Mouse (Mus musculus) kidney, embryonic 15.5 days (tissue): ENCODE results near the gene Gm10229. TPM values are rescaled to one million over a fixed set of nuclear protein-coding genes. Genes with fewer than 3 reads are reported as not detected.
"Not testable (repeated sequence)": the region's sequence is repeated elsewhere in the genome, so short reads cannot be mapped to it uniquely, and the experiment has no call there.

Experiments
- ATAC-seq: fragments of 200-750 bp; cut with Nextera tagmentation; replicated peaks from 2 replicates; pipeline ENCODE4 v1.8.0; 2017; ENCODE audit warnings: moderate TSS enrichment; ENCODE audit not compliant: low FRiP score
- H3K27ac ChIP-seq: fragments of 300-500 bp; sonication (generic); 2 replicates; pipeline ENCODE4 v1.5.1; 2015; ENCODE audit warnings: mild to moderate bottlenecking, inconsistent platforms
- H3K27me3 ChIP-seq: fragments of 300-500 bp; sonication (generic); 2 replicates; pipeline ENCODE4 v1.6.1; 2015; ENCODE audit warnings: inconsistent platforms
- H3K36me3 ChIP-seq: fragments of 300-500 bp; sonication (generic); 2 replicates; pipeline ENCODE4 v1.6.1; 2015; ENCODE audit warnings: inconsistent platforms
- H3K4me1 ChIP-seq: fragments of 300-500 bp; sonication (generic); 2 replicates; pipeline ENCODE4 v1.6.1; 2015; ENCODE audit warnings: inconsistent platforms
- H3K4me2 ChIP-seq: fragments of 300-500 bp; sonication (generic); 2 replicates; pipeline ENCODE4 v1.6.1; 2015; ENCODE audit warnings: moderate library complexity, mild to moderate bottlenecking, inconsistent platforms
- H3K4me3 ChIP-seq: fragments of 300-500 bp; sonication (generic); replicated peaks from 2 replicates; pipeline ENCODE4 v1.5.1; 2015; ENCODE audit warnings: mild to moderate bottlenecking, inconsistent platforms
- H3K9ac ChIP-seq: fragments of 300-500 bp; sonication (generic); 2 replicates; pipeline ENCODE4 v1.6.1; 2015; ENCODE audit warnings: mild to moderate bottlenecking, inconsistent platforms
- H3K9me3 ChIP-seq: fragments of 300-500 bp; sonication (generic); replicated peaks from 2 replicates; pipeline ENCODE4 v1.6.1; 2016; ENCODE audit warnings: inconsistent platforms
- WGBS: fragments of 180-500 bp; shearing (Covaris S2); methylation state at CpG from one replicate; pipeline ENCODE4 v1.1.7; 2015; ENCODE audit warnings: mixed read lengths; 5-methylcytosine and 5-hydroxymethylcytosine counted together
- polyA plus RNA-seq: library from polyadenylated mRNA; unstranded; fragments of >200 nt; fragmentation: Nextera tagmentation; extraction: Ambion mirVana; gene quantifications from 2 replicates; pipeline ENCODE4 v1.2.1, GENCODE M21; 2015

Gene Gm10229
- not detected in 2 replicates for polyA plus RNA-seq

GRCm38 (mm10) chr16:89014984-89015383 is at the start of gene Gm10229:
TSS of gene Gm10229 (plus strand) at chr16:89015284.
- H3K4me1 ChIP-seq, H3K4me3 ChIP-seq, H3K36me3 ChIP-seq, H3K27me3 ChIP-seq, ATAC-seq, H3K9me3 ChIP-seq, H3K27ac ChIP-seq, H3K4me2 ChIP-seq, H3K9ac ChIP-seq: not testable (repeated sequence)
- 79% methylated on average over 3 of the region's 3 CpGs for WGBS

GRCm38 (mm10) chr16:89010659-89011058 is 4.4 kb upstream of the Gm10229 start, which contains the start of gene Krtap22-2:
TSS of gene Krtap22-2 (minus strand) at chr16:89010759.
- Histone ChIP-seq H3K4me2 (no peak within 1 kb of the TSS), H3K4me3 (no peak within 1 kb of the TSS), H3K27ac (no peak within 1 kb of the TSS), H3K4me1 (no peaks in the 10 kb centered on the region), H3K9ac (no peak within 1 kb of the TSS), H3K36me3 (no peaks in the 10 kb centered on the region), H3K9me3 (no peaks in the 10 kb centered on the region), H3K27me3 (no peaks in the 10 kb centered on the region)
- ATAC-seq, result no peak
- 78% methylated on average over 5 of the region's 5 CpGs for WGBS

DNA sequence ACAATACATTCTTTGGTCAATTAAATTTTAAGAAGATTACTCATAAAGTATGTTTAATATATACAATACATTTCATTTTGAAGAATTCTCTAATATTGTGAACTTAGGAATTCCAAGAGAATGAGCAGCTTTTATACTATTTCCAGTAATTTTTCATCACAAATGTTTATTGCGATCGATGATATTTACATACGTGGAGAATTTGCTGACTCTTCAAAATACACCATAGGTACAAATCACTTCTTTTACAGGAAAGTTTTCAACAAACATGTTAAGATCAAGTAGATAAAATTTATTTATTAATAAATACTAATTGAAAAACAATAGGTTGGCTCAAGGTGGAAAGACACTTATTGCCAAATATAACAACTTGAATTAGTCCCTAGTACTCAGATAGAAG is 1.1 kb upstream of the Gm10229 start:
- Histone ChIP-seq H3K4me2 (no peak overlapping the region), H3K27me3 (no peaks in the 10 kb centered on the region), H3K9ac (no peak overlapping the region), H3K4me1 (no peaks in the 10 kb centered on the region), H3K27ac (no peak overlapping the region), H3K36me3 (no peaks in the 10 kb centered on the region), H3K4me3 (no peak overlapping the region), H3K9me3 (no peaks in the 10 kb centered on the region)
- 96% methylated on average over 3 of the region's 3 CpGs for WGBS
- no peak for ATAC-seq

DNA sequence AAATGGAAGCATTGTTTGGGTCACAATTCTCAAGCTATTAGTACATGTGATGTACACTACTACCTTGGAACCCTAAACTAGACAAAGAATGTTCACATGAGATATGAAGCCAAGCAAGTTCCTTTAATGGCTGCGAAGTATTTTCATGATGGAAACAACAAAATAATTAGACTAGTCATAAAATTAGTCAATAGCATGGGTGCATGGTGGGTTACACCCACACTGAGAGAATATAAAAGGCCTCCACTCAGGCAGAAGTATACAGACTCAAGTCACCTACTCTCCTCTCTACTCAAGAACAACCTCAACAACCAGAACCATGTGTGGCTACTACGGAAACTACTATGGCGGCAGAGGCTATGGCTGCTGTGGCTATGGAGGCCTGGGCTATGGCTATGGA is 16.3 kb downstream of the Gm10229 start, which contains the start of gene Krtap6-1:
Krtap6-1 (plus strand) TSS at position 301 of the 400 bp plus-strand sequence.
- H3K27me3 ChIP-seq, H3K9ac ChIP-seq, H3K9me3 ChIP-seq, H3K36me3 ChIP-seq, ATAC-seq, H3K4me2 ChIP-seq, H3K27ac ChIP-seq, H3K4me3 ChIP-seq, H3K4me1 ChIP-seq: not testable (repeated sequence)
- 94% methylated on average over 3 of the region's 3 CpGs for whole genome bisulfite sequencing

DNA sequence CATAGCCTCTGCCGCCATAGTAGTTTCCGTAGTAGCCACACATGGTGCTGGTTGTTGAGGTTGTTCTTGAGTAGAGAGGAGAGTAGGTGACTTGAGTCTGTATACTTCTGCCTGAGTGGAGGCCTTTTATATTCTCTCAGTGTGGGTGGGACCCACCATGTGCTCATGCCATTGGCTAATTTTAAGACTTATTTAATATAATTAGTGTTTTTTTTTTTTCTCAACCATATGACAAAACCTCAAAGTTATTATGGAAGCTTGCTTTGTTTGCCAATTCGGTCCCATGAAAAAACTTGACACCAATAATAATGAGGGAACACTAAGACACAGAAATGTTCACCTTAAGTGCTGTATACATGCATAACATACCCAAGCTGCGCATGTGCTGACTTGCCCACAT is 26.3 kb downstream of the Gm10229 start, which contains the start of gene Gm10228:
Gm10228 (minus strand) TSS at position 101 of the 400 bp plus-strand sequence.
- not testable (repeated sequence) for H3K27ac ChIP-seq, H3K4me2 ChIP-seq, H3K27me3 ChIP-seq, H3K9ac ChIP-seq, H3K4me3 ChIP-seq, H3K4me1 ChIP-seq, ATAC-seq, H3K36me3 ChIP-seq, H3K9me3 ChIP-seq
- 91% methylated on average over 2 of the region's 4 CpGs for WGBS

GRCm38 (mm10) chr16:89047783-89048182 is 32.7 kb downstream of the Gm10229 start, which contains the start of gene Krtap6-5:
TSS of gene Krtap6-5 (minus strand) at chr16:89047883.
- no peak for ATAC-seq
- Histone ChIP-seq H3K9me3 (no peaks in the 10 kb centered on the region), H3K4me1 (no peaks in the 10 kb centered on the region), H3K27me3 (no peaks in the 10 kb centered on the region), H3K27ac (no peak within 1 kb of the TSS), H3K36me3 (no peaks in the 10 kb centered on the region), H3K4me3 (no peak within 1 kb of the TSS), H3K9ac (no peak within 1 kb of the TSS), H3K4me2 (no peak within 1 kb of the TSS)
- WGBS, result 79% methylated on average over 3 of the region's 3 CpGs

DNA sequence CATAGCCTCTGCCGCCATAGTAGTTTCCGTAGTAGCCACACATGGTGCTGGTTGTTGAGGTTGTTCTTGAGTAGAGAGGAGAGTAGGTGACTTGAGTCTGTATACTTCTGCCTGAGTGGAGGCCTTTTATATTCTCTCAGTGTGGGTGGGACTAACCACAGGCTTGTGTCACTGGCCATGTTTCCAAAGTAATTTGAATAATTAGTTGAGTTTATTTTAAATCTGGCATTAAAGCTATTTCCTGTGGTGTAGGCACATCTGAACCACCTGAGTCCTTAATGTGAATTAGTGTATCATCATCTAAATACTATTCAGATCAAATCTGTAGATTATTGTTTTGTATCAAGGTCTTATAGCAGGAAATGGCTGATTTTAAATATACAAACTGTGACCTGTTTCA is 48.8 kb downstream of the Gm10229 start, which contains the start of gene 1110025L11Rik:
1110025L11Rik (minus strand) TSS at position 101 of the 400 bp plus-strand sequence.
- WGBS, result no CpG with 5 or more reads among the region's 2 CpGs
- H3K36me3 ChIP-seq, H3K9me3 ChIP-seq, H3K4me3 ChIP-seq, ATAC-seq, H3K4me1 ChIP-seq, H3K27me3 ChIP-seq, H3K4me2 ChIP-seq, H3K27ac ChIP-seq, H3K9ac ChIP-seq: not testable (repeated sequence)

Other genes starting within 250 kb of the Gm10229 start
- not detected in 2 replicates for gene 2310057N15Rik, start 241.1 kb upstream of the Gm10229 start, polyA plus RNA-seq
- gene Gm5965, start 237.4 kb upstream of the Gm10229 start, polyA plus RNA-seq, result not detected in 2 replicates
- gene Gm20741, start 203.1 kb upstream of the Gm10229 start, polyA plus RNA-seq, result not detected in 2 replicates
- gene Krtap15, start 195.1 kb upstream of the Gm10229 start, polyA plus RNA-seq, result not detected in 2 replicates
- not detected in 2 replicates for gene Krtap14, start 189.1 kb upstream of the Gm10229 start, polyA plus RNA-seq
- not detected in 2 replicates for gene Krtap19-1, start 145.9 kb upstream of the Gm10229 start, polyA plus RNA-seq
- gene Krtap19-2, start 141.0 kb upstream of the Gm10229 start, polyA plus RNA-seq, result not detected in 2 replicates
- not detected in 2 replicates for gene Krtap19-3, start 137.2 kb upstream of the Gm10229 start, polyA plus RNA-seq
- not detected in 2 replicates for gene Krtap19-4, start 130.2 kb upstream of the Gm10229 start, polyA plus RNA-seq
- gene Krtap19-5, start 118.8 kb upstream of the Gm10229 start, polyA plus RNA-seq, result not detected in 2 replicates
- not detected in 2 replicates for gene Krtap19-9b, start 83.0 kb upstream of the Gm10229 start, polyA plus RNA-seq
- not detected in 2 replicates for gene Krtap16-3, start 52.4 kb upstream of the Gm10229 start, polyA plus RNA-seq
- not detected in 2 replicates for gene Krtap22-2, start 4.5 kb upstream of the Gm10229 start, polyA plus RNA-seq
- not detected in 2 replicates for gene Krtap6-1, start 16.4 kb downstream of the Gm10229 start, polyA plus RNA-seq
- not detected in 2 replicates for gene Gm10228, start 26.2 kb downstream of the Gm10229 start, polyA plus RNA-seq
- not detected in 2 replicates for gene Krtap6-5, start 32.6 kb downstream of the Gm10229 start, polyA plus RNA-seq
- gene 1110025L11Rik, start 48.7 kb downstream of the Gm10229 start, polyA plus RNA-seq, result not detected in 2 replicates
- gene Krtap6-3, start 68.7 kb downstream of the Gm10229 start, polyA plus RNA-seq, result not detected in 2 replicates
- not detected in 2 replicates for gene Gm6358, start 125.6 kb downstream of the Gm10229 start, polyA plus RNA-seq
- gene Gm10061, start 135.8 kb downstream of the Gm10229 start, polyA plus RNA-seq, result not detected in 2 replicates
- gene Gm9789, start 142.7 kb downstream of the Gm10229 start, polyA plus RNA-seq, result not detected in 2 replicates
- not detected in 2 replicates for gene Gm7735, start 154.2 kb downstream of the Gm10229 start, polyA plus RNA-seq
- not detected in 2 replicates for gene 1110057P08Rik, start 159.5 kb downstream of the Gm10229 start, polyA plus RNA-seq
- not detected in 2 replicates for gene Krtap20-2, start 190.6 kb downstream of the Gm10229 start, polyA plus RNA-seq